Mouse (Mus musculus) gastrocnemius, adult 2 months (tissue): Measurements from ENCODE around the gene Olfr156. TPM values are rescaled to one million over a fixed set of nuclear protein-coding genes. Genes with fewer than 3 reads are reported as not detected.

Source experiments
- DNase-seq: peaks from one replicate; pipeline ENCODE4 v3.0.0; 2022
- H3K27ac ChIP-seq: fragments of 200-600 bp; 2 replicates; pipeline ENCODE4 v1.8.1; 2022; ENCODE audit warnings: mild to moderate bottlenecking
- H3K4me3 ChIP-seq: fragments of 200-600 bp; 2 replicates; pipeline ENCODE4 v1.8.1; 2022; ENCODE audit warnings: mild to moderate bottlenecking, moderate library complexity
- CTCF ChIP-seq: fragments of 200-600 bp; IDR thresholded peaks from 2 replicates; pipeline ENCODE4 v1.8.1; 2022; ENCODE audit warnings: antibody characterized with exemption, mild to moderate bottlenecking, moderate library complexity
- intact Hi-C: fragments of 180-260 bp; cut with DNase I; formaldehyde crosslinking; loops from one replicate; pipeline ENCODE4 v1.15.1; 2025
- long read RNA-seq, 2 experiments: library from polyadenylated mRNA; stranded (forward); transcript quantifications; one replicate each; pipeline ENCODE4 v2.0.0; 2021
- total RNA-seq, 2 experiments: library from RNA; stranded (reverse); gene quantifications; 2 replicates each; pipeline ENCODE4 v1.2.3; 2021

The Olfr156 gene
- total RNA-seq: not detected
- long read RNA-seq, experiment 1: 0 reads
- long read RNA-seq, experiment 2: 0 reads

GRCm38 (mm10) chr4:43823845-43824337 is at the start of gene Olfr156:
TSS of gene Olfr156 (minus strand) at chr4:43823895.
- DNase-seq: no peak
- Histone ChIP-seq H3K27ac (no peak within 1 kb of the TSS), H3K4me3 (no peak within 1 kb of the TSS)
- intact Hi-C loops: no loop called here
- TF ChIP-seq CTCF: peak; percentile 45

- Histone ChIP-seq H3K4me3 (no peak overlapping the region), H3K27ac (no peak overlapping the region)
- no peak for DNase-seq
- TF ChIP-seq CTCF: no peak
- intact Hi-C loops: no loop called here
These were observed 46.1 kb upstream of the Olfr156 start for GRCm38 (mm10) chr4:43869821-43870220.

- no peak for TF ChIP-seq CTCF
- Histone ChIP-seq H3K27ac (no peak overlapping the region), H3K4me3 (no peak overlapping the region)
- DNase-seq: no peak
- intact Hi-C loops: loop anchor here (2.0 to 5.0 kb wide), 4 partner anchors 101 to 231 kb away; partner anchors contain the start of genes Hrct1 and Npr2
These were observed 39.6 kb upstream of the Olfr156 start for GRCm38 (mm10) chr4:43863298-43863697.

GRCm38 (mm10) chr4:43860744-43861519 is 37.2 kb upstream of the Olfr156 start:
- Histone ChIP-seq H3K27ac (no peak overlapping the region), H3K4me3 (no peak overlapping the region)
- peak; percentile 66 for DNase-seq
- TF ChIP-seq CTCF: peak; percentile 83
- intact Hi-C loops: loop anchor here (5.0 kb wide), 3 partner anchors 99 to 229 kb away; partner anchors contain the start of genes Hrct1 and Npr2

- DNase-seq: no peak
- no peak for TF ChIP-seq CTCF
- intact Hi-C loops: loop anchor here (5.0 kb wide), 3 partner anchors 98 to 228 kb away; partner anchors contain the start of genes Hrct1 and Npr2
- no peak overlapping the region for H3K27ac ChIP-seq
- no peak overlapping the region for H3K4me3 ChIP-seq
These were observed 36.2 kb upstream of the Olfr156 start for GRCm38 (mm10) chr4:43859886-43860285.

- H3K4me3 ChIP-seq: no peak overlapping the region
- no peak for TF ChIP-seq CTCF
- intact Hi-C loops: no loop called here
- H3K27ac ChIP-seq: no peak overlapping the region
- no peak for DNase-seq
These were observed 30.4 kb upstream of the Olfr156 start for GRCm38 (mm10) chr4:43854101-43854500.

GRCm38 (mm10) chr4:43851265-43851664 is 27.6 kb upstream of the Olfr156 start, which contains the start of gene Olfr155:
TSS of gene Olfr155 (plus strand) at chr4:43851565.
- no peak for TF ChIP-seq CTCF
- Histone ChIP-seq H3K27ac (no peak within 1 kb of the TSS), H3K4me3 (no peak within 1 kb of the TSS)
- intact Hi-C loops: no loop called here
- no peak for DNase-seq

GRCm38 (mm10) chr4:43840101-43840500 is 16.4 kb upstream of the Olfr156 start, which contains the start of gene Olfr157:
TSS of gene Olfr157 (minus strand) at chr4:43840201.
- no peak for TF ChIP-seq CTCF
- intact Hi-C loops: no loop called here
- DNase-seq: no peak

GRCm38 (mm10) chr4:43838326-43838725 is 14.6 kb upstream of the Olfr156 start:
- no peak for TF ChIP-seq CTCF
- intact Hi-C loops: no loop called here
- no peak for DNase-seq
- Histone ChIP-seq H3K27ac (no peak overlapping the region), H3K4me3 (no peak overlapping the region)

More at GRCm38 (mm10) chr4:43840101-43840500, 16.4 kb upstream of the Olfr156 start, which contains the start of gene Olfr157:
- Histone ChIP-seq H3K27ac (no peak within 1 kb of the TSS), H3K4me3 (no peak within 1 kb of the TSS)

- no peak overlapping the region for H3K4me3 ChIP-seq
- no peak for TF ChIP-seq CTCF
- DNase-seq: no peak
- intact Hi-C loops: no loop called here
- no peak overlapping the region for H3K27ac ChIP-seq
These were observed 11.1 kb upstream of the Olfr156 start for GRCm38 (mm10) chr4:43834749-43835148.

- intact Hi-C loops: no loop called here
- H3K4me3 ChIP-seq: no peak overlapping the region
- no peak overlapping the region for H3K27ac ChIP-seq
- no peak for TF ChIP-seq CTCF
- DNase-seq: no peak
These were observed 10.1 kb upstream of the Olfr156 start for GRCm38 (mm10) chr4:43833752-43834151.

- no peak for DNase-seq
- TF ChIP-seq CTCF: no peak
- intact Hi-C loops: no loop called here
- no peak overlapping the region for H3K27ac ChIP-seq
- no peak overlapping the region for H3K4me3 ChIP-seq
These were observed 8.3 kb upstream of the Olfr156 start for GRCm38 (mm10) chr4:43832031-43832430.

- H3K4me3 ChIP-seq: no peak overlapping the region
- TF ChIP-seq CTCF: no peak
- H3K27ac ChIP-seq: no peak overlapping the region
- DNase-seq: no peak
- intact Hi-C loops: no loop called here
These were observed 5.1 kb upstream of the Olfr156 start for GRCm38 (mm10) chr4:43828806-43829205.
